Mouse (Mus musculus) ES-Bruce4 (cell line): Measurements from ENCODE around the gene Mdh1.

Source experiments
- CTCF ChIP-seq: IDR thresholded peaks from one replicate; pipeline ENCODE4 v1.8.1; 2011; ENCODE audit warnings: low read depth, low read length
- EP300 ChIP-seq: IDR thresholded peaks from 2 replicates; pipeline ENCODE4 v1.6.1; 2011; ENCODE audit warnings: low read depth, low read length; ENCODE audit not compliant: insufficient read depth

- TF ChIP-seq EP300: no peak
- no peak for TF ChIP-seq CTCF
Measured at GRCm38 (mm10) chr11:21546671-21547070, 25.5 kb downstream of the Mdh1 start.
